Mouse (Mus musculus): Measurements from ENCODE around the gene Ldhd.

Gene Ldhd

DNA sequence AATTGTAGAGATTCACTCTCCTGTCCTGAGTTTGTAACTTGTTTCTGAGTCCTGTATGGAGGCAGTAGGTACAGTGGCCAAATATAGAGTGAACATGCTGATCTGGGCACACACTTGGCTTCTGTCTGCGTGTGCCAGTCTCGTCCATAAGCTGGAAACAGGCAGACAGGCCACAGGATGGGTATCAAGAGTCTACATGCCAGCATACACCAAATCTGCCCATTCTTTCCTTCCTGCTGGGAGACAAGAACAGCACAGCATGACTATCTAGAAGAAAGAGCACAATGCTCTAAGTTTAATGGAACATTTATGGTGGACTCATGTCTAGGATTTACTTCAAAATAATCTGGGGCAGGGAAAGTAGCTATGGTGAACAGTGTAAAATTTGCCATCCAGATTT is 35.2 kb downstream of the Ldhd start:
- DNase-seq (ENCODE audit: low spot score): no peak

DNA sequence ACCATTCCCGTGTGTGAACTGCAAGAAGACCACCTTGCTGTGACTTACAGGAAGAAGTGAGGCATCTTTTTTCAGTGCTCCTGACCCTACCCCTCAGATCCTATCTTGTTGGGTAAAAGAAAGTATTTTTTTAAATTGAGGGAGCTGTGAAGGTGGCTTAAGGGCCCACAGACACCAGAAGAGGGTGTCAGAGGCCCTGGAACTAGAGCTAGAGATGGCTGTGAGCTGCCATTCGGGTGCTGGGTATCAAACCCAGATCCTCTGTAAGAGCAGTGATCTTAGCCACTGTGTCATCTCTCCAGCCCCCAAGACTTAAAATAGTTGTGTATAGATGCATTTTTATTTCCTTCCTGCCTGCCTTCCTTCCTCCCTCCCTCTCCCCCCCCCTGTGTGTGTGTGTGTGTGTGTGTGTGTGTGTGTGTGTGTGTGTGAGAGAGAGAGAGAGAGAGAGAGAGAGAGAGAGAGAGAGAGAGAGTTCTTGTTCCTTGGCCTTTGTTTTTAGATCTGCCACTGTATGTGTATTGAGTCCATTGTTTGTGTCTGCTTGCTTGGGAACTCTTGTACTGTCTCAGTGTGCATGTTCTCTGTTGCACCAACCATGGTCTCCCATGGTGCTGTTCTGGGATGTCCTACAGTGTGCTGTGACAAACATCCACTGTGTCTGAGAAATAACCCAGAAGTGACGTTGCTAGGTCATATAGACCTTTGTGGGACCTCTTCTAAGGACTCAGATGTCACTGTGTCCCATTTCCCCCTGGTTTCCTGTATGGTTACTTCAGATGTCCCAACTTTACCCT is 35.9 kb downstream of the Ldhd start:
- no peak for DNase-seq (ENCODE audit: low spot score)

DNA sequence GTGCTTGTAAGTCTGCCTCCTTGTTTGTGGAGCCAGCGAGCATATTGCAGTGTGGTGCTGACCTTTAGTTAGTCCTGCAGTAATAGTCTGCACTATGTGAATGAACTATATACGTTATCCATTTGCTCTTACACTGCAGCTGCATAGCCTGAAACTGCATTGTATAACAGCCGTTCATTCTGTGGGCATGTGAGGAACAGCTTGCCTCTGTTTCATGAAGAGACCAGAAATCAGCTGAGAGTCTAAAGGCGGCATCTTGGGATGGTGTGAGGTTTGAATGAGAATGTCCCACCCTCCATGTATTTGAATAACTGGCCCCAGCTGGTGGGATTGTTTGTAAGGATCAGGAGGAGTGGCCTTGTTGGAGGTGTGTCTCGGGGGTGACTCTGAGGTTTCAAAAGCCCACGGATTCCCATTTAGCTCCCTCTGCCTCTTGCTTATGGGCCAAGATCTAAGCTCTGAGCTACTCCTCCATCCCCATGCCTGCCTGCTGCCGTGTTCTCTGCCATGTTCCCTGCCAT is 37.7 kb downstream of the Ldhd start:
- no peak for DNase-seq (ENCODE audit: low spot score)

DNA sequence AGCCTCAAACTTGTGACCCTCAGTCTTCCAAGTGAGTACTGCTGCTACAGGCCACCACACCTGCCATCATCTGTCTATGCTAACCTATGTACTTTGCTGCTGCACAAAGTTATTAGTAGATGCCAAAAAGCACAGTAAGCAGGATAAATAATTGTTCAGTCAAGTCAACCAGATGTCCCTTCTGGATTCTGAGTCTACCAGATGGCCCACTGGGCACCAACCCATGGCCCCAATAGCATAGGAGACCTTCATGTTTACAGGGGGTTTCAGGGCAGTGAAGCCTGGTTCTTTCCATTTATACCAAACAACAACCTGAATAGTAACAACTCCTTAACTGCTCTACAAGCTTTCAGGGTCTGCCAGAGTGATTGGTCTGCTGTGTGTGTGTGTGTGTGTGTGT is 39.0 kb downstream of the Ldhd start:
- no peak for DNase-seq (ENCODE audit: low spot score)

DNA sequence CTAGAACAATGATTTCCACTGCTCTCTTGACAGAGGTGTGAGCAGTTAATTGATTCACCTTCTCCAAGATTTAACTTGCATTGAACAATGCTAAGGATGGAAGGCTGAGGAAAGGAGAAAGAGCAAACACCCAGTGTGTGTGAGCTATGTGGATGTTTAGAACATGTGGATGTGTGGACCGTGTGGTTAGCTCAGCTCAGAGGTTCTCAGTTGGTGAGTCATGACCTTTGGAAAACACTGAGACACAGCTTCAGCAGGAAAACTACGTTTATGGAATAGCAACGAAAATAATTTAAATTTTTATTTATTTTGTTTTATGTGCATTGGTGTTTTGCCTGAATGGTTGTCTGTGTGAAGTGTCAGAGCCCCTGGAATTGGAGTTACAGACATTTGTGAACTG is 40.0 kb downstream of the Ldhd start:
- no peak for DNase-seq (ENCODE audit: low spot score)

DNA sequence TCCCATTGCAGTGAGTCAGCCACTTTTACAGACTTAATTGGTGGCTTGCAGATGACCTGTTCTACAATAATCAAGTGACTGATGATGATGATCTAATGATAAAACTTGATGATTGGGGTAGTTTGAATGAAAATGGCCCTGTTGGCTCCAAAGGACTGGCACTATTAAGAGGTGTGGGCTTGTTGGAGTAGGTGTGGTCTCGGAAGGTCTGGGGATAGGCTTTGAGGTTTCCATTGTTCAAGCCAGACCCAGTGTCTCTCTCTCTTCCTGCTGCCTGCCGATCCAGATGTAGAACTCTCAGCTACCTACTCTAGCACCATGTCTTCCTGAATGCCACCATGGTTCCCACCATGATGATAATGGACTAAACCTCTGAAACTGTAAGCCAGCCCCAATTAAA is 41.8 kb downstream of the Ldhd start:
- DNase-seq (ENCODE audit: low spot score): no peak

DNA sequence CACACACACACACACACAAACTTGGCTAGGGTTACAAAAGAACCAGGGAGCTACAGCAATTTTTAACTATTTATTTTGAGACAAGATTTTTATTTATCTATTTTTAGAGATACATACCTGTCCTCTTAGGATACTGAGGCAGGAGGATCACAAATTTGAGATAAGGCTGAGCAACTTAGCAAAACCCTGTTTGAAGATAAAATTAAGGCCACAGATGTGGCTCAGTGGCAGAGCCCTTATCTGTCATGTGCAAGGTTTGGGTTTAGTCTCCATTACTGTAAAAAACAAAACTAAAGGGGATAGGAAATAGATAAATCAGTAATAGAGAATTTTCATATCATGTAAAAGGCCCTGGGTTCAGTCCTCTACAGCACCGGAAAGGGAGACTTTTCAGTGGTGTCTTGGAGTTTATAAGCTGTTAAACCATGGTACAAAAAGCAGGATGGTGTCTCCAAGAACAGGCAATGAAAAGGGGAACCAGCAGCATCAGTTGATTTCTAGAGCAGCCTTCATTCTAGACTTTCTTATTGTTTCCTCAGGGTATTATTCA is 42.6 kb downstream of the Ldhd start:
- DNase-seq (ENCODE audit: low spot score): no peak

DNA sequence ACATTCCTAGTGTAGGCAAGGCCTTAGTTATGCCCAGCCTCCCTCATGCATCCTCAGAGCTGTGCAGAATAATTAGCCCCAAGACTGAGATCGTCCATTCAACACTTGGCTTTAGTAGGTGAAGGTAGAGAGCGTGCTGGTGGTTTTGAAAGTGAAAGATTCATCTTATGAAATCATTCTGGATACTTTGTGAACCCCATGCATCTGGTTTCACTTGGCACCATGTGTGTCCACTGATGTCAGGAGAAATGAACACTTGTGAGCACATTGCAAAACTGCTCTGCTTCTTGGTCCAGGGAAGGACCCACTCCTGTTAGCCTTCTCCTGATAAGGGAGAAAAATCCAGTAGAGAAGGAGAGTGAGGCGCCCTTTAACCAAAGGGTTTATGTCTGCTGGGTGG is 45.2 kb downstream of the Ldhd start:
- no peak for DNase-seq (ENCODE audit: low spot score)

DNA sequence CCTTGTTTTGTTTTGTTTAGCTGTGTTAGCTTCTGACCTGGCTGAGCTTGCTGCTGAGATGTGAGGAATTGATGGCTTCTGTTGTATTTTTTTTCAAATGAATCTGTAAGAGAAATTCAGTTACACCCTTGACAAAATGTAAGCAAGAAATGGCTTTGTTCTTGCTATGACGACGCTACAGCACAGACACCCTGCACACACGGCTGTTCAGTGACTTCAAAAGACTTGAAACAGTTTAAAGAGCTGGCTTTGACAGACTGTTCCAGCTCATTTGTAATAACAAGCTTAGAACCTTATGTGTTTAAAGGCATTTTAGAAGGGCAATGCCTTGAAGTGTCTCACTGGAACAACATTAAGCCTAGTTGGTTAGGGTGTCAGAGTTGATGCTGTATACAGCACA is 47.8 kb downstream of the Ldhd start:
- DNase-seq (ENCODE audit: low spot score): no peak

DNA sequence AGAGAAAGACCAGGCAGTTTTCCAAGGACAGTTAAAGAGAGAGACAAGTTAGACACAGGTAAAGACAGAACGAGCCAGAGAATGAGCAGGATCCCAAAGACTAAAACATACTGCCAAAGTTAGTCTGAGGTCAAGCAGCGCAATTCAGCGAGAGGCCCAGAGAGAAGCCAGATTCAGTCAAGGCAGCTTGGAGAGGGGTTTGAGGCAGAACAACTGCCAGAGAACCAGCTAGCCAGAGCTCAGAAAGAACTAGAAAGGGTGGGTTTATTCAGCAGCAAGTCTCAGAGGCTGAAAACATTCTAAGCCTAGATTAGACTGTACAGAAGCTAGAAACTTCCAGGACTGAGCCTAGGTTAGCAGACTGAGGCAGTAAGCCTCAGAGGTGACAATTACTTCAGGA is 49.9 kb downstream of the Ldhd start:
- no peak for DNase-seq (ENCODE audit: low spot score)

DNA sequence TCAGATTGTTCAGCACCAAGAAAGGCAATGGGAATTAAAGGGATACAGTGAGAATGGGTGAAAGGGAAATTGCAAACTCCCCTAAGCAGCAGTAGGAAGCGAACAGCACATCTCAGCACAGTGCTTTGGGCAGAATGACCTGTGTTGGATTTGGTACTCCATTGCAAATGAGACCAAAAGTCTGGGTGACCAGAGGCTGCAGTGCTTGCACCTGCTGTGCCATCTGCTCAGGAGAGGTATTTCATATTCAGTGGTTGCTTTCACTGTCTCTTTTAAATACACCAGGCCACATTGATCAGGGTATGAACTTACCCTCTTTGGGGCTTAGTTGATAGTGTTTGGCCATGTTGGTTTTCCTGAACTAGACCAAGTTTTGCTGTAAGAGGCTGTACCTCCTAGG is 50.9 kb downstream of the Ldhd start:
- no peak for DNase-seq (ENCODE audit: low spot score)

DNA sequence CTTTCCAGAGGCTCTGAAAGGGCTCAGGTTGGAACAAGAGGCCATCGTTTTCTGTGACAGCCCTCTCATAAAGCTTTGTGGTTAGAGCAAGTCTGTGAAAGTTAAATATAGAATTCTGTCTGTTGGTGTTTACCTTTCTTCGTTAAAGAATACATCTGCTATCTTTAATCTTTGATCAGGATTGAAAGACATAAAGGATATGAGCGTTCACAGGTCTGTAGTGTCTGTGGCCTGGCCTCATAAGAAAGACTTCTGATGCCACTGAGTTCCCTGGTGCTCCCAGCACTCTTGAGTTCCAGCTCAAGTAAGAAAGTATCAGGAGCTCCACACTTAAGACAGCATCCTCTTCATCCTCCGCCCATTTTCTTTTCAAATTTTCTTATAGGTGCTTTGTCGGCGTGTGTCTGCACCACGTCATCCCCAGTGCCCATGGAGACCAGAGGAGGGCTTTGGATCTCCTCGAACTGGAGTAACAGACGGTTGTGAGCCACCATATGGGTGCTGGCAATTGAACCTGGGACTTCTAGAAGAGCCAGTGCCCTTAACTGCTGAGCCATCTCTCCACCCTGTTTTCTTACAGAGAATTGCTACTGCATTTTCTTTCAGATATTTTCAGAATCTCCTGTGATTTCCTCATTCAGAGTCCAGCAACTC is 52.2 kb downstream of the Ldhd start:
- no peak for DNase-seq (ENCODE audit: low spot score)

DNA sequence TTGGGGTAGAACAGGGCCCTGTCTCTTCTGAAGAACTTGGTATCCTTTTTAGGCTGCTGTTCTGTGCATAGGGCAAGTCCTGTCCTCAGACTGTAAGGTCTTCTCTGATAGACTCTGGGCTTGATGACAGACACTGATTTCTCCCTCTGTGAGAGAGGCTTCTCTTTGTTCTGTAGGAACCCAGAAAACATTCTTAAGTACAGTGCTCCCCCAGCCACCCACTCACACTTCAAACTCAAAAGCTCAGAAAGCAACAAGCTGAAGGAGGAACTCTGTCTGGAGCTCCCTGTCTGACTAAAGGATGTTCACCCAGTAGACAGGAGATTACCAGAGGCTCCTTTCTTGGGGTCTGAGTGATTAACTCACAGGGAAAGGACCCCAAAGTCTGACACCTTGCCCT is 53.7 kb downstream of the Ldhd start:
- no peak for DNase-seq (ENCODE audit: low spot score)

DNA sequence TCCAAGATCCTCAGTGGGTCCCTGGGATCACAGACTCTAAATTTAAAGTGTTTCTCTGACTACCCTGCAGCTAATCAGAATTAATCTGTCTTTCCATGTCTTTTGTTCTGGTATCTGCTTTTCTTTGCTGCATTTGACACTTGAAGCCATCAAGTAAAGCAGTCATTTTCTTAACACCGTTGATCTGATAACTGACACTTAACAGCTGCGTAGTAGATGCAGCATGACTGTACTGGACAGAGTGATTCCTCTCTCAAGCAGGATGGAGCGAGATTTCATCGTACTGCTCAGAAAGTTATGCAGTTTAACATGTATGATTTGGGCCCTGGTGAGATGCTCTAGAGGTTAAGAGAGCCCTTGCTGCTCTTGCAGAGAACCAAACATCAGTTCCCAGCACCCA is 54.7 kb downstream of the Ldhd start:
- DNase-seq (ENCODE audit: low spot score): no peak

DNA sequence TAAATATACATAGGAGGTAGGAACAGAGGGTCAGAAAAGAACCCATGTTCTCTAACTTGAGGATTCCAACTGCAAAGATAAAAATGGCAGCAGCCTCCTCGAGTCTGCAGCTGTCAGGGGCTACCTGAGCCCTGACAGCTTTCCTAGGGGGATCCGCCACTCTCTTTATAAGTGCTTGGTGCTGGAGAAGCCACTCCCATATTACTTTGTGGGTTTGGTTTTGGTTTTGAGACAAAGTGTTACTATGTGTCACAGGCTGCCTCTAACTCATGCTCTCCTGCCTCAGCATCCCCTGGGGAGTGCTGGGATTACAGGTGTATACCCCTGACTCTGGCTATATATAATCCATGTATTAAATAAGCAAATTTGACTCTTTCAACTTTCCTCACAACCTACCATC is 56.2 kb downstream of the Ldhd start:
- no peak for DNase-seq (ENCODE audit: low spot score)

All from left cerebral cortex, adult 11 months (tissue).